Mouse (Mus musculus): ENCODE results near the gene Fam205a1. TPM values are rescaled to one million over a fixed set of nuclear protein-coding genes. Genes with fewer than 3 reads are reported as not detected.
"Not testable (repeated sequence)": the region's sequence is repeated elsewhere in the genome, so short reads cannot be mapped to it uniquely, and the experiment has no call there.

The Fam205a1 gene
- polyA plus RNA-seq (2014; fragmentation: Nextera tagmentation; extraction: Ambion mirVana) = 0.12 and 0.23 TPM in 2 replicates

- not testable (repeated sequence) for H3K4me1 ChIP-seq (ENCODE audit: control insufficient read depth, insufficient read depth, low read length); H3K4me2 ChIP-seq (ENCODE audit: low read depth, low read length); H3K36me3 ChIP-seq (ENCODE audit: control insufficient read depth, insufficient read depth, low read length); ATAC-seq (ENCODE audit: low read depth); H3K9ac ChIP-seq (replicated peaks; ENCODE audit: low read depth, low read length); H3K4me3 ChIP-seq (ENCODE audit: low read depth, low read length); H3K27me3 ChIP-seq (ENCODE audit: control insufficient read depth, insufficient read depth, low read length); H3K9me3 ChIP-seq (ENCODE audit: control insufficient read depth, low read length); H3K27ac ChIP-seq (ENCODE audit: low read depth, low read length)
- no CpG with 5 or more reads among the region's 1 CpGs for WGBS
These were observed at the start of gene Fam205a1 for GRCm38 (mm10) chr4:42853788-42854187. TSS of gene Fam205a1 (minus strand) at chr4:42853888.

GRCm38 (mm10) chr4:42902730-42903129 lies 49.0 kb upstream of the Fam205a1 start:
- no peaks in the 10 kb centered on the region for H3K36me3 ChIP-seq (ENCODE audit: control insufficient read depth, insufficient read depth, low read length)

GRCm38 (mm10) chr4:42902174-42902573 lies 48.5 kb upstream of the Fam205a1 start:
- no peak for ATAC-seq (ENCODE audit: low read depth)
- Histone ChIP-seq H3K27ac (ENCODE audit: low read depth, low read length) (no peak overlapping the region), H3K9ac (replicated peaks; ENCODE audit: low read depth, low read length) (no peak overlapping the region), H3K4me2 (ENCODE audit: low read depth, low read length) (no peak overlapping the region), H3K27me3 (ENCODE audit: control insufficient read depth, insufficient read depth, low read length) (no peaks in the 10 kb centered on the region), H3K4me1 (ENCODE audit: control insufficient read depth, insufficient read depth, low read length) (no peaks in the 10 kb centered on the region), H3K4me3 (ENCODE audit: low read depth, low read length) (no peak overlapping the region), H3K36me3 (ENCODE audit: control insufficient read depth, insufficient read depth, low read length) (no peaks in the 10 kb centered on the region), H3K9me3 (ENCODE audit: control insufficient read depth, low read length) (no peaks in the 10 kb centered on the region)
- WGBS = 65% methylated on average over 9 of the region's 9 CpGs

More at GRCm38 (mm10) chr4:42902730-42903129, 49.0 kb upstream of the Fam205a1 start:
- no peak overlapping the region for H3K4me3 ChIP-seq (ENCODE audit: low read depth, low read length)
- no peaks in the 10 kb centered on the region for H3K4me1 ChIP-seq (ENCODE audit: control insufficient read depth, insufficient read depth, low read length)
- no peaks in the 10 kb centered on the region for H3K9me3 ChIP-seq (ENCODE audit: control insufficient read depth, low read length)
- no peak overlapping the region for H3K9ac ChIP-seq (replicated peaks; ENCODE audit: low read depth, low read length)
- no peaks in the 10 kb centered on the region for H3K27me3 ChIP-seq (ENCODE audit: control insufficient read depth, insufficient read depth, low read length)
- 86% methylated on average over 5 of the region's 5 CpGs for WGBS
- no peak overlapping the region for H3K4me2 ChIP-seq (ENCODE audit: low read depth, low read length)
- H3K27ac ChIP-seq (ENCODE audit: low read depth, low read length) = no peak overlapping the region
- ATAC-seq (ENCODE audit: low read depth) = no peak

GRCm38 (mm10) chr4:42900878-42901277 lies 47.2 kb upstream of the Fam205a1 start:
- H3K4me1 ChIP-seq (ENCODE audit: control insufficient read depth, insufficient read depth, low read length) = no peaks in the 10 kb centered on the region
- WGBS = 71% methylated on average over 5 of the region's 5 CpGs
- H3K9ac ChIP-seq (replicated peaks; ENCODE audit: low read depth, low read length) = no peak overlapping the region
- H3K9me3 ChIP-seq (ENCODE audit: control insufficient read depth, low read length) = no peaks in the 10 kb centered on the region
- no peak for ATAC-seq (ENCODE audit: low read depth)
- H3K4me3 ChIP-seq (ENCODE audit: low read depth, low read length) = no peak overlapping the region
- no peak overlapping the region for H3K27ac ChIP-seq (ENCODE audit: low read depth, low read length)
- no peaks in the 10 kb centered on the region for H3K36me3 ChIP-seq (ENCODE audit: control insufficient read depth, insufficient read depth, low read length)
- H3K27me3 ChIP-seq (ENCODE audit: control insufficient read depth, insufficient read depth, low read length) = no peaks in the 10 kb centered on the region
- no peak overlapping the region for H3K4me2 ChIP-seq (ENCODE audit: low read depth, low read length)

- Histone ChIP-seq H3K9ac (replicated peaks; ENCODE audit: low read depth, low read length) (no peak overlapping the region), H3K4me1 (ENCODE audit: control insufficient read depth, insufficient read depth, low read length) (no peaks in the 10 kb centered on the region), H3K27me3 (ENCODE audit: control insufficient read depth, insufficient read depth, low read length) (no peaks in the 10 kb centered on the region), H3K27ac (ENCODE audit: low read depth, low read length) (no peak overlapping the region), H3K9me3 (ENCODE audit: control insufficient read depth, low read length) (no peaks in the 10 kb centered on the region), H3K4me2 (ENCODE audit: low read depth, low read length) (no peak overlapping the region), H3K36me3 (ENCODE audit: control insufficient read depth, insufficient read depth, low read length) (no peaks in the 10 kb centered on the region), H3K4me3 (ENCODE audit: low read depth, low read length) (no peak overlapping the region)
- ATAC-seq (ENCODE audit: low read depth) = no peak
- 38% methylated on average over 3 of the region's 3 CpGs for WGBS
These were observed 45.2 kb upstream of the Fam205a1 start for GRCm38 (mm10) chr4:42898914-42899313.

- Histone ChIP-seq H3K27ac (ENCODE audit: low read depth, low read length) (no peak overlapping the region), H3K4me3 (ENCODE audit: low read depth, low read length) (no peak overlapping the region), H3K9me3 (ENCODE audit: control insufficient read depth, low read length) (no peaks in the 10 kb centered on the region), H3K4me2 (ENCODE audit: low read depth, low read length) (no peak overlapping the region), H3K36me3 (ENCODE audit: control insufficient read depth, insufficient read depth, low read length) (no peaks in the 10 kb centered on the region), H3K27me3 (ENCODE audit: control insufficient read depth, insufficient read depth, low read length) (no peaks in the 10 kb centered on the region), H3K9ac (replicated peaks; ENCODE audit: low read depth, low read length) (no peak overlapping the region), H3K4me1 (ENCODE audit: control insufficient read depth, insufficient read depth, low read length) (no peaks in the 10 kb centered on the region)
- no peak for ATAC-seq (ENCODE audit: low read depth)
- WGBS = 51% methylated on average over 7 of the region's 7 CpGs
These were observed 41.4 kb upstream of the Fam205a1 start for GRCm38 (mm10) chr4:42895118-42895517.

- Histone ChIP-seq H3K9ac (replicated peaks; ENCODE audit: low read depth, low read length) (no peak overlapping the region), H3K36me3 (ENCODE audit: control insufficient read depth, insufficient read depth, low read length) (no peaks in the 10 kb centered on the region), H3K4me2 (ENCODE audit: low read depth, low read length) (no peak overlapping the region), H3K9me3 (ENCODE audit: control insufficient read depth, low read length) (no peaks in the 10 kb centered on the region), H3K27ac (ENCODE audit: low read depth, low read length) (no peak overlapping the region), H3K27me3 (ENCODE audit: control insufficient read depth, insufficient read depth, low read length) (no peaks in the 10 kb centered on the region), H3K4me3 (ENCODE audit: low read depth, low read length) (no peak overlapping the region), H3K4me1 (ENCODE audit: control insufficient read depth, insufficient read depth, low read length) (no peaks in the 10 kb centered on the region)
- ATAC-seq (ENCODE audit: low read depth) = no peak
- WGBS = 64% methylated on average over 7 of the region's 7 CpGs
These were observed 37.5 kb upstream of the Fam205a1 start for GRCm38 (mm10) chr4:42891176-42891575.

- no peak for ATAC-seq (ENCODE audit: low read depth)
- H3K4me2 ChIP-seq (ENCODE audit: low read depth, low read length) = no peak overlapping the region
- no peaks in the 10 kb centered on the region for H3K9me3 ChIP-seq (ENCODE audit: control insufficient read depth, low read length)
- no peak overlapping the region for H3K27ac ChIP-seq (ENCODE audit: low read depth, low read length)
- 92% methylated on average over 6 of the region's 6 CpGs for whole genome bisulfite sequencing
- H3K9ac ChIP-seq (replicated peaks; ENCODE audit: low read depth, low read length) = no peak overlapping the region
- no peaks in the 10 kb centered on the region for H3K4me1 ChIP-seq (ENCODE audit: control insufficient read depth, insufficient read depth, low read length)
- H3K27me3 ChIP-seq (ENCODE audit: control insufficient read depth, insufficient read depth, low read length) = no peaks in the 10 kb centered on the region
- H3K36me3 ChIP-seq (ENCODE audit: control insufficient read depth, insufficient read depth, low read length) = no peaks in the 10 kb centered on the region
- H3K4me3 ChIP-seq (ENCODE audit: low read depth, low read length) = no peak overlapping the region
These were observed 35.1 kb upstream of the Fam205a1 start for GRCm38 (mm10) chr4:42888806-42889205.

GRCm38 (mm10) chr4:42886926-42887325 lies 33.2 kb upstream of the Fam205a1 start:
- WGBS = 93% methylated on average over 6 of the region's 6 CpGs
- Histone ChIP-seq H3K36me3 (ENCODE audit: control insufficient read depth, insufficient read depth, low read length) (no peaks in the 10 kb centered on the region), H3K4me1 (ENCODE audit: control insufficient read depth, insufficient read depth, low read length) (no peaks in the 10 kb centered on the region), H3K27ac (ENCODE audit: low read depth, low read length) (no peak overlapping the region), H3K27me3 (ENCODE audit: control insufficient read depth, insufficient read depth, low read length) (no peaks in the 10 kb centered on the region), H3K9me3 (ENCODE audit: control insufficient read depth, low read length) (no peaks in the 10 kb centered on the region), H3K4me3 (ENCODE audit: low read depth, low read length) (no peak overlapping the region), H3K9ac (replicated peaks; ENCODE audit: low read depth, low read length) (no peak overlapping the region), H3K4me2 (ENCODE audit: low read depth, low read length) (no peak overlapping the region)
- ATAC-seq (ENCODE audit: low read depth) = no peak

GRCm38 (mm10) chr4:42880677-42880948 lies 26.9 kb upstream of the Fam205a1 start:
- Histone ChIP-seq H3K9me3 (ENCODE audit: control insufficient read depth, low read length) (no peaks in the 10 kb centered on the region), H3K4me1 (ENCODE audit: control insufficient read depth, insufficient read depth, low read length) (no peaks in the 10 kb centered on the region), H3K36me3 (ENCODE audit: control insufficient read depth, insufficient read depth, low read length) (no peaks in the 10 kb centered on the region), H3K27ac (ENCODE audit: low read depth, low read length) (no peak overlapping the region), H3K9ac (replicated peaks; ENCODE audit: low read depth, low read length) (no peak overlapping the region), H3K27me3 (ENCODE audit: control insufficient read depth, insufficient read depth, low read length) (no peaks in the 10 kb centered on the region), H3K4me2 (ENCODE audit: low read depth, low read length) (no peak overlapping the region), H3K4me3 (ENCODE audit: low read depth, low read length) (no peak overlapping the region)
- WGBS = 53% methylated on average over 1 of the region's 1 CpGs
- ATAC-seq (ENCODE audit: low read depth) = no peak
